Mouse (Mus musculus): Measurements from ENCODE around the gene Sh3kbp1. TPM values are rescaled to one million over a fixed set of nuclear protein-coding genes. Genes with fewer than 3 reads are reported as not detected.

Sh3kbp1 gene
- polyA plus RNA-seq, 1 experiment from 2014 or later, result 35.0 TPM

- no peak overlapping the region for H3K4me3 ChIP-seq (ENCODE audit: low read depth, low read length)
- H3K27me3 ChIP-seq (ENCODE audit: control insufficient read depth, insufficient read depth, low read length), result no peaks in the 10 kb centered on the region
- H3K9ac ChIP-seq (replicated peaks; ENCODE audit: low read depth, low read length), result no peak overlapping the region
- H3K9me3 ChIP-seq (ENCODE audit: control insufficient read depth, low read depth, low read length), result no peaks in the 10 kb centered on the region
- no peaks in the 10 kb centered on the region for H3K4me1 ChIP-seq (ENCODE audit: control insufficient read depth, insufficient read depth, low read length)
- H3K36me3 ChIP-seq (ENCODE audit: control insufficient read depth, insufficient read depth, low read length), result no peaks in the 10 kb centered on the region
- no peak overlapping the region for H3K27ac ChIP-seq (ENCODE audit: low read length)
- H3K4me2 ChIP-seq (replicated peaks; ENCODE audit: low read depth, low read length), result no peak overlapping the region
- 80% methylated on average over 6 of the region's 6 CpGs for WGBS
- ATAC-seq (ENCODE audit: insufficient number of reproducible peaks, insufficient read depth, low FRiP score, low read depth), result no peak
Measured at GRCm38 (mm10) chrX:159809510-159809909, 182.4 kb downstream of the Sh3kbp1 start.

GRCm38 (mm10) chrX:159810469-159810868 lies 183.4 kb downstream of the Sh3kbp1 start:
- WGBS, result 67% methylated on average over 3 of the region's 3 CpGs

GRCm38 (mm10) chrX:159817508-159817907 lies 190.4 kb downstream of the Sh3kbp1 start:
- H3K36me3 ChIP-seq (ENCODE audit: control insufficient read depth, insufficient read depth, low read length), result no peaks in the 10 kb centered on the region
- no peak overlapping the region for H3K27ac ChIP-seq (ENCODE audit: low read length)
- H3K9ac ChIP-seq (replicated peaks; ENCODE audit: low read depth, low read length), result no peak overlapping the region
- no peak overlapping the region for H3K4me2 ChIP-seq (replicated peaks; ENCODE audit: low read depth, low read length)
- H3K27me3 ChIP-seq (ENCODE audit: control insufficient read depth, insufficient read depth, low read length), result no peaks in the 10 kb centered on the region
- H3K9me3 ChIP-seq (ENCODE audit: control insufficient read depth, low read depth, low read length), result no peaks in the 10 kb centered on the region
- no peaks in the 10 kb centered on the region for H3K4me1 ChIP-seq (ENCODE audit: control insufficient read depth, insufficient read depth, low read length)
- no peak for ATAC-seq (ENCODE audit: insufficient number of reproducible peaks, insufficient read depth, low FRiP score, low read depth)
- H3K4me3 ChIP-seq (ENCODE audit: low read depth, low read length), result no peak overlapping the region
- 91% methylated on average over 2 of the region's 2 CpGs for WGBS

More at GRCm38 (mm10) chrX:159810469-159810868, 183.4 kb downstream of the Sh3kbp1 start:
- no peak overlapping the region for H3K27ac ChIP-seq (ENCODE audit: low read length)
- H3K9me3 ChIP-seq (ENCODE audit: control insufficient read depth, low read depth, low read length), result no peaks in the 10 kb centered on the region
- no peak overlapping the region for H3K4me3 ChIP-seq (ENCODE audit: low read depth, low read length)
- no peaks in the 10 kb centered on the region for H3K4me1 ChIP-seq (ENCODE audit: control insufficient read depth, insufficient read depth, low read length)
- H3K27me3 ChIP-seq (ENCODE audit: control insufficient read depth, insufficient read depth, low read length), result no peaks in the 10 kb centered on the region
- H3K4me2 ChIP-seq (replicated peaks; ENCODE audit: low read depth, low read length), result no peak overlapping the region
- no peak overlapping the region for H3K9ac ChIP-seq (replicated peaks; ENCODE audit: low read depth, low read length)
- no peak for ATAC-seq (ENCODE audit: insufficient number of reproducible peaks, insufficient read depth, low FRiP score, low read depth)
- no peaks in the 10 kb centered on the region for H3K36me3 ChIP-seq (ENCODE audit: control insufficient read depth, insufficient read depth, low read length)

GRCm38 (mm10) chrX:159828135-159828534 lies 201.1 kb downstream of the Sh3kbp1 start:
- H3K4me2 ChIP-seq (replicated peaks; ENCODE audit: low read depth, low read length), result no peak overlapping the region
- H3K4me3 ChIP-seq (ENCODE audit: low read depth, low read length), result no peak overlapping the region
- H3K27ac ChIP-seq (ENCODE audit: low read length), result no peak overlapping the region
- no peaks in the 10 kb centered on the region for H3K36me3 ChIP-seq (ENCODE audit: control insufficient read depth, insufficient read depth, low read length)
- no peak overlapping the region for H3K9ac ChIP-seq (replicated peaks; ENCODE audit: low read depth, low read length)
- H3K27me3 ChIP-seq (ENCODE audit: control insufficient read depth, insufficient read depth, low read length), result peaks cover 2% of the 10 kb centered on the region; the same call in 1 of the 2 replicates
- H3K4me1 ChIP-seq (ENCODE audit: control insufficient read depth, insufficient read depth, low read length), result no peaks in the 10 kb centered on the region
- H3K9me3 ChIP-seq (ENCODE audit: control insufficient read depth, low read depth, low read length), result no peaks in the 10 kb centered on the region
- ATAC-seq (ENCODE audit: insufficient number of reproducible peaks, insufficient read depth, low FRiP score, low read depth), result no peak
- 84% methylated on average over 5 of the region's 5 CpGs for WGBS

- no peak overlapping the region for H3K4me3 ChIP-seq (ENCODE audit: low read depth, low read length)
- H3K9ac ChIP-seq (replicated peaks; ENCODE audit: low read depth, low read length), result no peak overlapping the region
- peaks cover 2% of the 10 kb centered on the region; the same call in 1 of the 2 replicates for H3K27me3 ChIP-seq (ENCODE audit: control insufficient read depth, insufficient read depth, low read length)
- WGBS, result 67% methylated on average over 6 of the region's 6 CpGs
- H3K36me3 ChIP-seq (ENCODE audit: control insufficient read depth, insufficient read depth, low read length), result no peaks in the 10 kb centered on the region
- no peak for ATAC-seq (ENCODE audit: insufficient number of reproducible peaks, insufficient read depth, low FRiP score, low read depth)
- no peaks in the 10 kb centered on the region for H3K9me3 ChIP-seq (ENCODE audit: control insufficient read depth, low read depth, low read length)
- no peak overlapping the region for H3K27ac ChIP-seq (ENCODE audit: low read length)
- no peaks in the 10 kb centered on the region for H3K4me1 ChIP-seq (ENCODE audit: control insufficient read depth, insufficient read depth, low read length)
- H3K4me2 ChIP-seq (replicated peaks; ENCODE audit: low read depth, low read length), result no peak overlapping the region
Measured at GRCm38 (mm10) chrX:159829192-159829852, 202.2 kb downstream of the Sh3kbp1 start.

GRCm38 (mm10) chrX:159831176-159831575 lies 204.1 kb downstream of the Sh3kbp1 start:
- no peak for ATAC-seq (ENCODE audit: insufficient number of reproducible peaks, insufficient read depth, low FRiP score, low read depth)
- WGBS, result 26% methylated on average over 2 of the region's 2 CpGs

GRCm38 (mm10) chrX:159835239-159835638 lies 208.2 kb downstream of the Sh3kbp1 start:
- no peak overlapping the region for H3K4me2 ChIP-seq (replicated peaks; ENCODE audit: low read depth, low read length)
- H3K9me3 ChIP-seq (ENCODE audit: control insufficient read depth, low read depth, low read length), result no peaks in the 10 kb centered on the region
- no peaks in the 10 kb centered on the region for H3K4me1 ChIP-seq (ENCODE audit: control insufficient read depth, insufficient read depth, low read length)
- no peak overlapping the region for H3K27ac ChIP-seq (ENCODE audit: low read length)
- H3K27me3 ChIP-seq (ENCODE audit: control insufficient read depth, insufficient read depth, low read length), result no peaks in the 10 kb centered on the region
- H3K4me3 ChIP-seq (ENCODE audit: low read depth, low read length), result no peak overlapping the region
- no peak overlapping the region for H3K9ac ChIP-seq (replicated peaks; ENCODE audit: low read depth, low read length)
- WGBS, result 86% methylated on average over 4 of the region's 4 CpGs
- H3K36me3 ChIP-seq (ENCODE audit: control insufficient read depth, insufficient read depth, low read length), result no peaks in the 10 kb centered on the region
- ATAC-seq (ENCODE audit: insufficient number of reproducible peaks, insufficient read depth, low FRiP score, low read depth), result no peak

More at GRCm38 (mm10) chrX:159831176-159831575, 204.1 kb downstream of the Sh3kbp1 start:
- Histone ChIP-seq H3K4me1 (ENCODE audit: control insufficient read depth, insufficient read depth, low read length) (no peaks in the 10 kb centered on the region), H3K9ac (replicated peaks; ENCODE audit: low read depth, low read length) (no peak overlapping the region), H3K4me3 (ENCODE audit: low read depth, low read length) (no peak overlapping the region), H3K4me2 (replicated peaks; ENCODE audit: low read depth, low read length) (no peak overlapping the region), H3K27me3 (ENCODE audit: control insufficient read depth, insufficient read depth, low read length) (peaks cover 2% of the 10 kb centered on the region; the same call in 1 of the 2 replicates), H3K27ac (ENCODE audit: low read length) (no peak overlapping the region), H3K36me3 (ENCODE audit: control insufficient read depth, insufficient read depth, low read length) (no peaks in the 10 kb centered on the region), H3K9me3 (ENCODE audit: control insufficient read depth, low read depth, low read length) (no peaks in the 10 kb centered on the region)

GRCm38 (mm10) chrX:159837379-159837778 lies 210.3 kb downstream of the Sh3kbp1 start:
- Histone ChIP-seq H3K4me3 (ENCODE audit: low read depth, low read length) (no peak overlapping the region), H3K27me3 (ENCODE audit: control insufficient read depth, insufficient read depth, low read length) (no peaks in the 10 kb centered on the region), H3K9me3 (ENCODE audit: control insufficient read depth, low read depth, low read length) (no peaks in the 10 kb centered on the region), H3K4me1 (ENCODE audit: control insufficient read depth, insufficient read depth, low read length) (no peaks in the 10 kb centered on the region), H3K4me2 (replicated peaks; ENCODE audit: low read depth, low read length) (no peak overlapping the region), H3K36me3 (ENCODE audit: control insufficient read depth, insufficient read depth, low read length) (no peaks in the 10 kb centered on the region), H3K9ac (replicated peaks; ENCODE audit: low read depth, low read length) (no peak overlapping the region), H3K27ac (ENCODE audit: low read length) (no peak overlapping the region)
- no peak for ATAC-seq (ENCODE audit: insufficient number of reproducible peaks, insufficient read depth, low FRiP score, low read depth)
- WGBS, result 79% methylated on average over 1 of the region's 1 CpGs

- no peak overlapping the region for H3K27ac ChIP-seq (ENCODE audit: low read length)
- no peaks in the 10 kb centered on the region for H3K4me1 ChIP-seq (ENCODE audit: control insufficient read depth, insufficient read depth, low read length)
- H3K9me3 ChIP-seq (ENCODE audit: control insufficient read depth, low read depth, low read length), result no peaks in the 10 kb centered on the region
- no peaks in the 10 kb centered on the region for H3K36me3 ChIP-seq (ENCODE audit: control insufficient read depth, insufficient read depth, low read length)
- H3K4me3 ChIP-seq (ENCODE audit: low read depth, low read length), result no peak overlapping the region
- ATAC-seq (ENCODE audit: insufficient number of reproducible peaks, insufficient read depth, low FRiP score, low read depth), result no peak
- H3K9ac ChIP-seq (replicated peaks; ENCODE audit: low read depth, low read length), result no peak overlapping the region
- no peak overlapping the region for H3K4me2 ChIP-seq (replicated peaks; ENCODE audit: low read depth, low read length)
- WGBS, result 77% methylated on average over 2 of the region's 2 CpGs
- no peaks in the 10 kb centered on the region for H3K27me3 ChIP-seq (ENCODE audit: control insufficient read depth, insufficient read depth, low read length)
Measured at GRCm38 (mm10) chrX:159839786-159840185, 212.7 kb downstream of the Sh3kbp1 start.

All from stomach, embryonic 14.5 days (tissue).